Mouse (Mus musculus): Measurements from ENCODE around the gene Rabif.

- no peak for TF ChIP-seq CTCF (IDR thresholded peaks at IDR 0.05; ENCODE audit: low read depth, low read length)
- TF ChIP-seq POLR2A (IDR thresholded peaks at IDR 0.05; ENCODE audit: insufficient read depth, low read length), result no peak
- no peak for TF ChIP-seq EP300 (IDR thresholded peaks at IDR 0.05; ENCODE audit: insufficient read depth, low read depth, low read length)
Measured at GRCm38 (mm10) chr1:134495216-134495539, 730 bp downstream of the Rabif start.

Data from ES-Bruce4 (cell line).